Mouse (Mus musculus): ENCODE data around the gene Pla2g4a. TPM values are rescaled to one million over a fixed set of nuclear protein-coding genes. Genes with fewer than 3 reads are reported as not detected.
"Not testable (repeated sequence)": the region's sequence is repeated elsewhere in the genome, so short reads cannot be mapped to it uniquely, and the experiment has no call there.

The Pla2g4a gene
- total RNA-seq, 2 experiments from 2014 or later = 10.0 to 10.4 TPM

GRCm38 (mm10) chr1:149939261-149940032, 21.6 kb downstream of the Pla2g4a start:
- ATAC-seq (replicated peaks; ENCODE audit: low FRiP score, poor library complexity, severe bottlenecking) = no peak

- ATAC-seq (replicated peaks; ENCODE audit: low FRiP score, poor library complexity, severe bottlenecking) = no peak
These were observed 23.3 kb downstream of the Pla2g4a start for GRCm38 (mm10) chr1:149937825-149938224.

- ATAC-seq (replicated peaks; ENCODE audit: low FRiP score, poor library complexity, severe bottlenecking) = no peak
These were observed 31.9 kb downstream of the Pla2g4a start for GRCm38 (mm10) chr1:149929140-149929539.

- not testable (repeated sequence) for ATAC-seq (replicated peaks; ENCODE audit: low FRiP score, poor library complexity, severe bottlenecking)
These were observed 37.4 kb downstream of the Pla2g4a start for GRCm38 (mm10) chr1:149923737-149924136.

GRCm38 (mm10) chr1:149922219-149922618, 38.9 kb downstream of the Pla2g4a start:
- no peak for ATAC-seq (replicated peaks; ENCODE audit: low FRiP score, poor library complexity, severe bottlenecking)

- no peak for ATAC-seq (replicated peaks; ENCODE audit: low FRiP score, poor library complexity, severe bottlenecking)
These were observed 39.8 kb downstream of the Pla2g4a start for GRCm38 (mm10) chr1:149921325-149921724.

- no peak for ATAC-seq (replicated peaks; ENCODE audit: low FRiP score, poor library complexity, severe bottlenecking)
These were observed 41.8 kb downstream of the Pla2g4a start for GRCm38 (mm10) chr1:149919301-149919700.

GRCm38 (mm10) chr1:149912984-149913383, 48.1 kb downstream of the Pla2g4a start:
- ATAC-seq (replicated peaks; ENCODE audit: low FRiP score, poor library complexity, severe bottlenecking) = no peak

GRCm38 (mm10) chr1:149911050-149911449, 50.0 kb downstream of the Pla2g4a start:
- ATAC-seq (replicated peaks; ENCODE audit: low FRiP score, poor library complexity, severe bottlenecking) = no peak

- no peak for ATAC-seq (replicated peaks; ENCODE audit: low FRiP score, poor library complexity, severe bottlenecking)
These were observed 63.0 kb downstream of the Pla2g4a start for GRCm38 (mm10) chr1:149898001-149898625.

- ATAC-seq (replicated peaks; ENCODE audit: low FRiP score, poor library complexity, severe bottlenecking) = no peak
These were observed 64.5 kb downstream of the Pla2g4a start for GRCm38 (mm10) chr1:149896590-149896989.

GRCm38 (mm10) chr1:149894940-149895339, 66.2 kb downstream of the Pla2g4a start:
- ATAC-seq (replicated peaks; ENCODE audit: low FRiP score, poor library complexity, severe bottlenecking) = no peak

GRCm38 (mm10) chr1:149893903-149894302, 67.2 kb downstream of the Pla2g4a start:
- no peak for ATAC-seq (replicated peaks; ENCODE audit: low FRiP score, poor library complexity, severe bottlenecking)

GRCm38 (mm10) chr1:149891057-149891456, 70.0 kb downstream of the Pla2g4a start:
- ATAC-seq (replicated peaks; ENCODE audit: low FRiP score, poor library complexity, severe bottlenecking) = no peak

GRCm38 (mm10) chr1:149882419-149883025, 78.6 kb downstream of the Pla2g4a start:
- ATAC-seq (replicated peaks; ENCODE audit: low FRiP score, poor library complexity, severe bottlenecking) = no peak

- ATAC-seq (replicated peaks; ENCODE audit: low FRiP score, poor library complexity, severe bottlenecking) = no peak
These were observed 82.9 kb downstream of the Pla2g4a start for GRCm38 (mm10) chr1:149878175-149878574.

- no peak for ATAC-seq (replicated peaks; ENCODE audit: low FRiP score, poor library complexity, severe bottlenecking)
These were observed 84.6 kb downstream of the Pla2g4a start for GRCm38 (mm10) chr1:149876502-149876901.

- ATAC-seq (replicated peaks; ENCODE audit: low FRiP score, poor library complexity, severe bottlenecking) = no peak
These were observed 89.5 kb downstream of the Pla2g4a start for GRCm38 (mm10) chr1:149871625-149872024.

GRCm38 (mm10) chr1:149867323-149867722, 93.8 kb downstream of the Pla2g4a start:
- no peak for ATAC-seq (replicated peaks; ENCODE audit: low FRiP score, poor library complexity, severe bottlenecking)

GRCm38 (mm10) chr1:149866202-149866601, 94.9 kb downstream of the Pla2g4a start:
- no peak for ATAC-seq (replicated peaks; ENCODE audit: low FRiP score, poor library complexity, severe bottlenecking)

- no peak for ATAC-seq (replicated peaks; ENCODE audit: low FRiP score, poor library complexity, severe bottlenecking)
These were observed 98.3 kb downstream of the Pla2g4a start for GRCm38 (mm10) chr1:149862801-149863200.

All from erythroblast, adult 5-6 weeks (primary cell).